Mouse (Mus musculus): ENCODE measurements around the gene Efhd2.
A peak's percentile ranks its signal among the peaks of the same experiment; 100 is the strongest.

The Efhd2 gene

DNA sequence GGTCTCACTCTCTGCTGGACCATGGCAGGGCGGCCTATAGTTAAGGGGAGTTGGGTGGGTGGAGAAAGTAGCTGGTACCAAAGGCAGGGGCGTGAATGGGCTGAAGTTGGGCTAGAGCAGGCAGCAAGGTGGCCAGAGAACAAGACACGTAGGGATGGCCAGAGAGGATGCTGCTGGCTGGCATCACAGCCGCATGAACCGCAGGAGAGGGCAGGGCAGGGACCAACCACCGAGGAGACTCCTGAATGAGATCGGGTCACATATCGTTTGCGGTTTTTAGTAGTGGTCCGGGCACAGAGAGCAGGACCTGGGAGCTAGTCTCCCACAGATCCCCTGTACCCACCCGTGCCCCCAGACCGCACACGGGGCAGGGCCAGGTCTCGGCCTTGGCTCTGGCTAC, 15.4 kb downstream of the Efhd2 start:
- DNase-seq (ENCODE audit: low read depth, low spot score): no peak

GRCm38 (mm10) chr4:141858501-141858900, 16.2 kb downstream of the Efhd2 start:
- DNase-seq (ENCODE audit: low read depth, low spot score): no peak

DNA sequence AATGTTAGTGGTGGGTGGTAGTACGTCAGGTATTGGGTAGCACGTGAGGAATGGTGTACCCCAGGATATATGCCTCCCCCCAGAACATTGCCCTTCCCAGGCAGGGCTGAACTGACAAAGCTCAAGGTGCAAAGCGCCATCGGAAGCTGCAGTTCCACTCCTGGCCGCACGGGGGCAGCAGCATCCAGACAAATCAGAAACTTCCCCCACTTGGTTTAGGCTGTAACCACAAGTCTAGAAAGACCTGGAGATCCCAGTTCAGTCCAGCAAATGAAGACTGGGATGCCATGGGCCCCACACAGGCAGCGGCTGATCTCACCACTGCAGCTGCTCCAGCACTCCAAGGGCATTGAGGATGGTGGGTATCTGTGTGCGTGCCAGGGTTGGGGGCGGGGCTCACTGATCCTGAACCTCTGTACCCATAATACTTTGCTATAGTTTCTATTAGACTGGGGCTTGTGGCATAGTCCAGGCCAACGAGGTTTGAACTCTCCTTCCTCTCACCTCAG, 17.2 kb downstream of the Efhd2 start:
- peak; percentile 86 for DNase-seq (ENCODE audit: low read depth, low spot score)

DNA sequence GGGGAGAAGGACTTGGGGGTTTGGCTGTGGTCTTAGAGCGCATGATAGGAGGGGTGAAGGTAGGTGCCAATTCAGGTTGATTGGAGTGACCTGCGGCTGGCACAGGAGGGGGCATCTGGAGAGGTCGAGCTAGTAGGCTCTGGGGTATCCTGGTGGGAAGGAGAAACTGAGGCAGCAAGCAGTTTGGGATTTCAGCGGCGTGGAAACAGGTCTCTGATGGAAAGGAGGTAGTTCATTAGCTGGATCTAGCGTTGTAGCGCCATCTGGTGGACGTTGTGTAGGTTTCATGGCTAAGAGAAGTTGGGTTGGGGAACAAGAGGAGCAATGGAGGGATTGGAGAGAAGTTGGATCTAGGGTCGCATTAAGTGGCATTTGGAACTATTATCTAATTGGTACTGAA, 21.3 kb downstream of the Efhd2 start:
- DNase-seq (ENCODE audit: low read depth, low spot score): peak; percentile 87

DNA sequence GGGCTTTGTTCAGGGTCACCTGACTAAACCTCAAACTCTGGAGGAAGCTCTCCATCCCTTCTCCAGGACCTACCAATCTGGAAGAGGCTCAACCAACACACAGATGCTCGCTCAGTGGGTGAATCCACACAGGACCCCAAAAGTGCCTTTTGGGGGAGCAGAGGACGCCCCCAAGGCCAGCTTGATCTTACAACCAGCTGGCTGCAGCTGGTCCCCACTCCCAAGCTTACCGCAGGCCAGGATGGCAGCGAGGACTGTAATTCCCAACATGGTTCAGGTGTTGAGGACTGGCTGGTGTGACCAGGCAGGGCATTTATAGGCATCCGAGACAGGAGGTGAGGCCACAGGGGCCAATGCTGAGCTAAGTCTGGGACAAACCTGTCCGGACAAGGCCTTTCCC, 28.7 kb downstream of the Efhd2 start, which contains the start of gene Ctrc:
TSS of gene Ctrc (minus strand) at position 361 of the 400 bp plus-strand sequence.
- no peak for DNase-seq (ENCODE audit: low read depth, low spot score)

GRCm38 (mm10) chr4:141834536-141835095, 40.1 kb downstream of the Efhd2 start:
- DNase-seq (ENCODE audit: low read depth, low spot score): no peak

DNA sequence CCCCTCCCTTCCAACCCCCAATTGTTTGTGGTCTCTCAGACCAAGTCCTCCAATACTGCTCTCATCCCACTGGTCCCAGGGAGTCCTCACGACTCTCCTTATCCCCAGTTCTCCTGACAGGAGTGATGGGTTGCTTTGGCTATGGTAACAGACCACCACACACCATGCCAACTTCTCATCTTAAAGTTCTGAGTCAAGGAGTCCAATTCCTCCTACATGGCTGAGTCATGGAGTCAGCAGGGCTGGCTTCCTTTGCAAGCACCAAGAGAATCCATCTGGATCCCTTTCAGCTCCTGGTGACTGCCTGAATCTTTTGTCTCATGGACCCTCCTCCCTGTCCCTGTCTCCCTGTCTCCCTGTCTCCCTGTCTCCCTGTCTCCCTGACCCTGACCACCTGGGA, 40.8 kb downstream of the Efhd2 start:
- peak; percentile 86 for DNase-seq (ENCODE audit: low read depth, low spot score)

- DNase-seq (ENCODE audit: low read depth, low spot score): no peak
These were observed 43.4 kb downstream of the Efhd2 start for GRCm38 (mm10) chr4:141831361-141831760.

DNA sequence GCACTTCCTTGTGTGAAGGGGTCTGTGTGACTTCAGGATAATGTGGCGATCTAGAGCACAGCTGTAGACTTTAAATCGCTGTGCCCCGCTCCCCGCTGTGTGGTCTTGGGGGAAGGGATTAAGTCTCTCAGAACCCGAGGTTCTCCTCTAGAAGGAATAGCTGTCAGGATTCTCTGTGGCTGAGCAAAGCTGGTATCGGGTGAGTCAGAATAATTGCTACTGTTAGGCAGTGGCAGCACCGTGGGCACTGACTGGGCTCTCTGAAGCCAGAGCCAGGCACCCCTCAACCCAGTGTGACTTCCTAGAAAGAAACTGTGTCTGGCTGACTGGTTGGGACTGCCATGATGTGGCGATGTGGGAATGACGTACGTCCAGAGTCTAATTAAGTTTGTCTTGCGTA, 44.3 kb downstream of the Efhd2 start:
- peak; percentile 66 for DNase-seq (ENCODE audit: low read depth, low spot score)

GRCm38 (mm10) chr4:141828177-141828576, 46.5 kb downstream of the Efhd2 start:
- DNase-seq (ENCODE audit: low read depth, low spot score): no peak

- no peak for DNase-seq (ENCODE audit: low read depth, low spot score)
These were observed 47.3 kb downstream of the Efhd2 start for GRCm38 (mm10) chr4:141827401-141827800.

- DNase-seq (ENCODE audit: low read depth, low spot score): no peak
These were observed 48.7 kb downstream of the Efhd2 start, which contains the start of gene Cela2a for GRCm38 (mm10) chr4:141826060-141826459. TSS of gene Cela2a (minus strand) at chr4:141826160.

GRCm38 (mm10) chr4:141822979-141823378, 51.7 kb downstream of the Efhd2 start:
- no peak for DNase-seq (ENCODE audit: low read depth, low spot score)

DNA sequence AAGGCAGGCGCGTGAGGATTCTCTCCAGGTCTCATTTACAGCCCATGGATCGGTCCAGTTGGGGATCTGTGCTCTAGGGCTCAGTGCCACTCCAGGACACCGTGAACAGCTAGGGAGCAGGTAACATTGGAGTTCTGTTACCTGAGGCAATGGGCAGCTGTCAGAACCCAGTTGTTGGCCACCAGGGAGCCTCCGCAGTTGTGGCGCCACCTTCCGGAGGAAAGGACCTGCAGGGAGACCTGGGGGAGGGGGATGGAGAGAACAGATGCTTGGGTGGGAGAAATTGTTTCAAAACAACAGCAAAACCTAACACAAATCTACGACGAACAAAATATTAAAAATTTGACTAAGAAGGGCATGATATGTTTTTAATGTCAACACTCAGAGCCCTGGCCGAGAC, 52.6 kb downstream of the Efhd2 start:
- no peak for DNase-seq (ENCODE audit: low read depth, low spot score)

GRCm38 (mm10) chr4:141821178-141821577, 53.5 kb downstream of the Efhd2 start:
- no peak for DNase-seq (ENCODE audit: low read depth, low spot score)

DNA sequence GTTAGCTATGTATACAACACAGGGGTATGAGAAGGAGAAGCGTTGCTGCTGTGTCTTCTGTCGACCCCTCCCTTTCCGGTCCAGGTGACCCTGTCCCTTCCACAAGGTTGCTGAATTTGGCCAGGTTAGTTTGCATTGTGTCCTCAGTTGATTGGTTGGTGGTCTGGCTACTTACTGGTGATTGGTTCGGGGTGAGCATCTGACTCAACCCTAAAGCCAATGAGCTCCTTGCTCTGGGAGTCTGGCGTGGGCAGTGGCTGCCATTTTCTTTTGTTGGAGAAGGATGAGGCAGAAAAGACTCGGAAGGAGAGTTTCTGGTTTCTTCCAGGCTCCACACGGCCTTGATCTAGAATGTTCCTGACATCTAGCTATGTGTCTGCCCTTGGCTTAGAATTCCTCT, 55.4 kb downstream of the Efhd2 start:
- DNase-seq (ENCODE audit: low read depth, low spot score): no peak

- no peak for DNase-seq (ENCODE audit: low read depth, low spot score)
These were observed 55.9 kb downstream of the Efhd2 start for GRCm38 (mm10) chr4:141818861-141819260.

DNA sequence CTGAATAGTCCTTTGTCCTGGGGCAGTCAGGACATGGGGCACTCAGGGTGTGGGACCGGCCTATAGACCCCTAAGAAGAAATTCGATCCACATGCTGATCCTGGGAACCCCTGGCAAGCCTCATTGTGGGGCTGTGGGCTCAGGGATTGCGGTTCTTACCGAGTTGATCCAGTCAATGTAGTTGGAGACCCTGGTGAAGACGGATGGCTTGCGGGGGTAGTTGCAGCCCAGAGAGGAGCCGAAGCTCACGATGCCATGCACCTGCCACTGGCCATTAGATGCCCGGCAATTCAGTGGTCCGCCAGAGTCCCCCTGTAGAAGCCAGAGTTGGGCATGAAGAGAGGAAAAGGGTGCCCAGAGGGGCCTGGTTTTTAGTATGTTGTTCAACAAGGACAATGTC, 57.0 kb downstream of the Efhd2 start:
- no peak for DNase-seq (ENCODE audit: low read depth, low spot score)

GRCm38 (mm10) chr4:141816776-141817655, 57.7 kb downstream of the Efhd2 start:
- DNase-seq (ENCODE audit: low read depth, low spot score): no peak

- no peak for DNase-seq (ENCODE audit: low read depth, low spot score)
These were observed 58.5 kb downstream of the Efhd2 start for GRCm38 (mm10) chr4:141816267-141816666.

DNA sequence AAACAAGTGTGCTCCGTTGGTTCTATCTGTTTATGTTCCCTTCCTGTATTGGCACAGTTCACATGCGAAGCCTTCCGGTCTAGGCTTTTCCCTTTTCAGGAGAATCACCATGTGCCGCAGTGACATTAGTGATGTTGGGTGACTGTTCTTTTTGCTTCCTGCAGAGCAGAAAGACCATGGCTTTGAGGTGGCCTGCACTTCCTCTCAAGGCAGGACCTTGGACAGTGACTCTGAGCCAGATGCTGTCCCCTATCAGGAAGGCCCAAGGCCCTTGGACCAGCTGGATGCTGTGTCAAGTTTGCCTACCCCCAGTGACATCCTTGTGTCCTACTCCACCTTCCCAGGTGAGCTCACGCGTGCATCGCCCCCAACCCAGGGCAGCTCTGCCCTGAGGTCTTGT, 63.3 kb downstream of the Efhd2 start:
- no peak for DNase-seq (ENCODE audit: low read depth, low spot score)

DNA sequence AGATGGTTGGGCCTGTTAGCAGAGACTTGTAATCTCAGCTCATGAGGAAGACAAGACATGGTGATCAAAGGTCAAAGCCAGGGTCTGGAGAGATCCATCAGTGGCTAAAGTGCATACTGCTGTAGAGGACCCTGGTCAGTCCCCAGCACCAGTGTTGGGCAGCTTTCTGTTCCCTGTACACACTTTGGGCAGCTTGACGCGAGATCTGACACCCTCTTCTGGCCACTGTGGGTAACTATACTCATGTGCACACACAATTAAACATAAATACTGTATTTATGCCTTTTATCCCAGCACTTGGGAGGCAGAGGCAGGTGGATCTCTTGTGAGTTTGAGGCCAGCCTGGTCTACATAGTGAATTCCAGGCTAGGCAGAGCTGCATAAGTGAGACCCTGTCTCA, 63.7 kb downstream of the Efhd2 start:
- DNase-seq (ENCODE audit: low read depth, low spot score): no peak
